7 mouse cellular contexts compared by ENCODE assay signal in genomic region chr4:126309211-126309921, GRCm38 (mm10). TPM values are rescaled to one million over a fixed set of nuclear protein-coding genes. Genes with fewer than 3 reads are reported as not detected.
DNase-seq lines count a peak whose midpoint lies in the region; ATAC-seq lines count a peak whose summit lies in the region.

No protein-coding gene starts in this region.

- ATAC-seq in megakaryocyte, adult 5-6 weeks (ENCODE audit: poor library complexity, severe bottlenecking), result no peak; the same call in 1 of the 2 replicates
- ATAC-seq in embryonic facial prominence, embryonic 15.5 days (ENCODE audit: insufficient number of reproducible peaks, low FRiP score, low TSS enrichment, low read depth), result no peak
- no peak for ATAC-seq in hindbrain, embryonic 14.5 days (ENCODE audit: low FRiP score)

- peaks cover 47% of the 10 kb centered on the region for H3K4me1 ChIP-seq in megakaryocyte, embryonic 14.5 days
- H3K4me1 ChIP-seq in embryonic facial prominence, embryonic 15.5 days, result peaks cover 28% of the 10 kb centered on the region
- H3K4me1 ChIP-seq in hindbrain, embryonic 14.5 days (replicated peaks; ENCODE audit: control insufficient read depth, insufficient read depth, low read length), result 0 out of 2 replicates have a peak, but pooled peaks cover under 1% of the 10 kb centered on the region

- peak overlapping the region; percentile 84 for H3K4me3 ChIP-seq in megakaryocyte, embryonic 14.5 days (replicated peaks)
- H3K4me3 ChIP-seq in embryonic facial prominence, embryonic 15.5 days (replicated peaks), result no peak overlapping the region; the same call in 1 of the 2 replicates
- H3K4me3 ChIP-seq in hindbrain, embryonic 14.5 days (replicated peaks; ENCODE audit: low read length), result peak overlapping the region; percentile 14

- peaks cover 11% of the 10 kb centered on the region for H3K9me3 ChIP-seq in megakaryocyte, embryonic 14.5 days
- no peaks in the 10 kb centered on the region for H3K9me3 ChIP-seq in embryonic facial prominence, embryonic 15.5 days (replicated peaks)
- H3K9me3 ChIP-seq in hindbrain, embryonic 14.5 days (ENCODE audit: control insufficient read depth, low read length), result no peaks in the 10 kb centered on the region

- H3K9ac ChIP-seq in embryonic facial prominence, embryonic 15.5 days, result no peak overlapping the region
- H3K9ac ChIP-seq in hindbrain, embryonic 14.5 days, result 0 out of 2 replicates have a peak overlapping the region, but pooled peaks have one; percentile 1

- 17% methylated on average over 20 of the region's 20 CpGs for WGBS in embryonic facial prominence, embryonic 15.5 days
- 18% methylated on average over 20 of the region's 20 CpGs for WGBS in hindbrain, embryonic 14.5 days

- H3K27ac ChIP-seq in embryonic facial prominence, embryonic 15.5 days (replicated peaks), result no peak overlapping the region
- no peak overlapping the region for H3K27ac ChIP-seq in hindbrain, embryonic 14.5 days

- peaks cover 27% of the 10 kb centered on the region for H3K27me3 ChIP-seq in megakaryocyte, embryonic 14.5 days (replicated peaks)
- no peaks in the 10 kb centered on the region for H3K27me3 ChIP-seq in embryonic facial prominence, embryonic 15.5 days
- no peaks in the 10 kb centered on the region for H3K27me3 ChIP-seq in hindbrain, embryonic 14.5 days (ENCODE audit: control insufficient read depth, insufficient read depth, low read length)

- H3K36me3 ChIP-seq in megakaryocyte, embryonic 14.5 days (replicated peaks; ENCODE audit: low read length), result peaks cover 2% of the 10 kb centered on the region
- H3K36me3 ChIP-seq in embryonic facial prominence, embryonic 15.5 days, result 0 out of 2 replicates have a peak, but pooled peaks cover 5% of the 10 kb centered on the region
- H3K36me3 ChIP-seq in hindbrain, embryonic 14.5 days (replicated peaks; ENCODE audit: control insufficient read depth, insufficient read depth), result peaks cover 4% of the 10 kb centered on the region

- DNase-seq in hindbrain, embryonic 14.5 days (ENCODE audit: low spot score), result no peak
- peak; percentile 32 for DNase-seq in lung, postnatal 14 days
- peak; percentile 67 for DNase-seq in thymus, postnatal 4 days
- no peak for DNase-seq in spleen, adult 12 weeks (ENCODE audit: low spot score)

- H3K4me2 ChIP-seq in embryonic facial prominence, embryonic 15.5 days (replicated peaks), result peak overlapping the region; percentile 39
- peak overlapping the region; percentile 47 for H3K4me2 ChIP-seq in hindbrain, embryonic 14.5 days (replicated peaks)

RNA-seq across cellular contexts. Expression of gene Adprhl2, which starts 12.1 kb away (rescaled TPM):
- 28.0 and 35.0 TPM in 2 replicates for polyA plus RNA-seq in megakaryocyte, embryonic 14.5 days (2012; ENCODE audit: insufficient read depth, low replicate concordance)
- 5.6 and 8.2 TPM in 2 replicates for total RNA-seq in megakaryocyte, adult 5-6 weeks (2015)
- total RNA-seq in megakaryocyte, adult 5-6 weeks (2017), result 10.7 and 21.7 TPM in 2 replicates
- 83.5 and 89.3 TPM in 2 replicates for polyA plus RNA-seq in embryonic facial prominence, embryonic 15.5 days (2015; fragmentation: Nextera tagmentation; extraction: Ambion mirVana)
- polyA plus RNA-seq in hindbrain, embryonic 14.5 days (2014; fragmentation: Nextera tagmentation; extraction: Ambion mirVana), result 56.4 and 57.9 TPM in 2 replicates

RNA-seq across cellular contexts. Expression of gene Tekt2, which starts 16.1 kb away (rescaled TPM):
- polyA plus RNA-seq in megakaryocyte, embryonic 14.5 days (2012; ENCODE audit: insufficient read depth, low replicate concordance), result not detected in 2 replicates
- 0.38 TPM in 1 of 2 replicates, not detected in the other for total RNA-seq in megakaryocyte, adult 5-6 weeks (2015)
- not detected in 2 replicates for total RNA-seq in megakaryocyte, adult 5-6 weeks (2017)
- 18.4 and 26.5 TPM in 2 replicates for polyA plus RNA-seq in embryonic facial prominence, embryonic 15.5 days (2015; fragmentation: Nextera tagmentation; extraction: Ambion mirVana)
- 7.2 and 8.2 TPM in 2 replicates for polyA plus RNA-seq in hindbrain, embryonic 14.5 days (2014; fragmentation: Nextera tagmentation; extraction: Ambion mirVana)

RNA-seq across cellular contexts. Expression of gene Col8a2, which starts 22.8 kb away (rescaled TPM):
- polyA plus RNA-seq in megakaryocyte, embryonic 14.5 days (2012; ENCODE audit: insufficient read depth, low replicate concordance), result not detected in 2 replicates
- not detected in 2 replicates for total RNA-seq in megakaryocyte, adult 5-6 weeks (2015)
- total RNA-seq in megakaryocyte, adult 5-6 weeks (2017), result not detected in 2 replicates
- polyA plus RNA-seq in embryonic facial prominence, embryonic 15.5 days (2015; fragmentation: Nextera tagmentation; extraction: Ambion mirVana), result 48.6 and 60.1 TPM in 2 replicates
- 8.1 and 9.9 TPM in 2 replicates for polyA plus RNA-seq in hindbrain, embryonic 14.5 days (2014; fragmentation: Nextera tagmentation; extraction: Ambion mirVana)

RNA-seq across cellular contexts. Expression of gene Trappc3, which starts 47.2 kb away (rescaled TPM):
- polyA plus RNA-seq in megakaryocyte, embryonic 14.5 days (2012; ENCODE audit: insufficient read depth, low replicate concordance), result 4.8 and 29.6 TPM in 2 replicates
- 30.1 and 40.9 TPM in 2 replicates for total RNA-seq in megakaryocyte, adult 5-6 weeks (2015)
- 56.3 and 58.6 TPM in 2 replicates for total RNA-seq in megakaryocyte, adult 5-6 weeks (2017)
- polyA plus RNA-seq in embryonic facial prominence, embryonic 15.5 days (2015; fragmentation: Nextera tagmentation; extraction: Ambion mirVana), result 124 and 132 TPM in 2 replicates
- 40.7 and 45.9 TPM in 2 replicates for polyA plus RNA-seq in hindbrain, embryonic 14.5 days (2014; fragmentation: Nextera tagmentation; extraction: Ambion mirVana)

RNA-seq across cellular contexts. Expression of gene Map7d1, which starts 53.2 kb away (rescaled TPM):
- 90.9 and 105 TPM in 2 replicates for polyA plus RNA-seq in megakaryocyte, embryonic 14.5 days (2012; ENCODE audit: insufficient read depth, low replicate concordance)
- 43.9 and 45.9 TPM in 2 replicates for total RNA-seq in megakaryocyte, adult 5-6 weeks (2015)
- 60.7 and 71.3 TPM in 2 replicates for total RNA-seq in megakaryocyte, adult 5-6 weeks (2017)
- 59.9 and 60.4 TPM in 2 replicates for polyA plus RNA-seq in embryonic facial prominence, embryonic 15.5 days (2015; fragmentation: Nextera tagmentation; extraction: Ambion mirVana)
- polyA plus RNA-seq in hindbrain, embryonic 14.5 days (2014; fragmentation: Nextera tagmentation; extraction: Ambion mirVana), result 84.2 and 90.0 TPM in 2 replicates

Comparison
In these comparisons a context has a peak if more than half of its experiments do, and no peak if none do; other contexts are left out.
1. DNase-seq: peak in lung, postnatal 14 days (single experiment) and thymus, postnatal 4 days (single experiment); none in hindbrain, embryonic 14.5 days (single experiment) and spleen, adult 12 weeks (single experiment).